Mouse (Mus musculus) embryonic fibroblast, embryonic 13.5 days (primary cell): ENCODE results near the gene Nrk.

Experiments used
- CTCF ChIP-seq: IDR thresholded peaks from 2 replicates; pipeline ENCODE4 v1.5.1; 2011; ENCODE audit warnings: mild to moderate bottlenecking, control low read depth, low read length, moderate library complexity, borderline replicate concordance; ENCODE audit not compliant: insufficient read depth
- POLR2A ChIP-seq: IDR thresholded peaks from 2 replicates; pipeline ENCODE4 v1.6.1; 2011; ENCODE audit warnings: low read depth, mild to moderate bottlenecking, control low read depth, low read length, moderate library complexity

GRCm38 (mm10) chrX:138914777-138915114 lies 516 bp downstream of the Nrk start:
- TF ChIP-seq CTCF (no peak), POLR2A (no peak)
